Mouse (Mus musculus) kidney, postnatal 0 days (tissue): ENCODE results near the gene Mettl7b. TPM values are rescaled to one million over a fixed set of nuclear protein-coding genes. Genes with fewer than 3 reads are reported as not detected.
A peak's percentile ranks its signal among the peaks of the same experiment; 100 is the strongest.

Source experiments
- ATAC-seq: fragments of 200-750 bp; cut with Nextera tagmentation; replicated peaks from 2 replicates; pipeline ENCODE4 v1.8.0; 2017; ENCODE audit warnings: low read depth, moderate number of reproducible peaks, moderate TSS enrichment, moderate library complexity; ENCODE audit not compliant: low FRiP score
- DNase-seq: peaks from one replicate; pipeline ENCODE4 v3.0.0-alpha.2; 2016; ENCODE audit warnings: low spot score
- H3K27ac ChIP-seq: fragments of 300-500 bp; sonication (generic); 2 replicates; pipeline ENCODE4 v1.5.1; 2014; ENCODE audit warnings: mild to moderate bottlenecking
- H3K27me3 ChIP-seq: fragments of 300-500 bp; sonication (generic); 2 replicates; pipeline ENCODE4 v1.6.1; 2014; ENCODE audit warnings: low read length, mixed read lengths; ENCODE audit not compliant: insufficient read depth
- H3K36me3 ChIP-seq: fragments of 300-500 bp; sonication (generic); 2 replicates; pipeline ENCODE4 v1.6.1; 2014; ENCODE audit warnings: low read length, mixed read lengths; ENCODE audit not compliant: insufficient read depth
- H3K4me1 ChIP-seq: fragments of 300-500 bp; sonication (generic); replicated peaks from 2 replicates; pipeline ENCODE4 v1.6.1; 2014; ENCODE audit warnings: antibody characterized with exemption, low read length, mixed read lengths; ENCODE audit not compliant: insufficient read depth
- H3K4me2 ChIP-seq: fragments of 300-500 bp; sonication (generic); 2 replicates; pipeline ENCODE4 v1.6.1; 2014; ENCODE audit warnings: mild to moderate bottlenecking, low read length, moderate library complexity, mixed read lengths
- H3K4me3 ChIP-seq: fragments of 300-500 bp; sonication (generic); replicated peaks from 2 replicates; pipeline ENCODE4 v1.5.1; 2014; ENCODE audit warnings: low read depth, low read length
- H3K9ac ChIP-seq: fragments of 300-500 bp; sonication (generic); 2 replicates; pipeline ENCODE4 v1.6.1; 2014; ENCODE audit warnings: low read depth, low read length
- H3K9me3 ChIP-seq: fragments of 300-500 bp; sonication (generic); replicated peaks from 2 replicates; pipeline ENCODE4 v1.6.1; 2016; ENCODE audit warnings: low read length, inconsistent platforms, mixed read lengths
- CTCF ChIP-seq: IDR thresholded peaks from 2 replicates; pipeline ENCODE4 v1.5.1; 2016; ENCODE audit warnings: antibody characterized with exemption, low read depth, mild to moderate bottlenecking, moderate library complexity
- WGBS: fragments of 180-500 bp; shearing (Covaris S2); extraction: QIAGEN DNeasy Blood & Tissue Kit; methylation state at CpG from one replicate; pipeline ENCODE4 v1.1.7; 2014; 5-methylcytosine and 5-hydroxymethylcytosine counted together
- polyA plus RNA-seq: library from polyadenylated mRNA; unstranded; fragments of >200 nt; fragmentation: Nextera tagmentation; extraction: Ambion mirVana; gene quantifications from 2 replicates; pipeline ENCODE4 v1.2.1, GENCODE M21; 2015

Mettl7b gene
- polyA plus RNA-seq, 1 experiment from 2014 or later: 59.9 TPM

- Histone ChIP-seq H3K27me3 (no peaks in the 10 kb centered on the region), H3K4me1 (peaks cover 33% of the 10 kb centered on the region), H3K4me2 (no peak overlapping the region), H3K9me3 (no peaks in the 10 kb centered on the region), H3K27ac (no peak overlapping the region), H3K4me3 (no peak overlapping the region), H3K9ac (no peak overlapping the region), H3K36me3 (peaks cover 30% of the 10 kb centered on the region; the same call in 1 of the 2 replicates)
- no peak for ATAC-seq
- WGBS: 87% methylated on average over 6 of the region's 6 CpGs
- no peak for TF ChIP-seq CTCF
- DNase-seq: no peak
Observed at GRCm38 (mm10) chr10:128917400-128917799, 43.4 kb downstream of the Mettl7b start.

DNA sequence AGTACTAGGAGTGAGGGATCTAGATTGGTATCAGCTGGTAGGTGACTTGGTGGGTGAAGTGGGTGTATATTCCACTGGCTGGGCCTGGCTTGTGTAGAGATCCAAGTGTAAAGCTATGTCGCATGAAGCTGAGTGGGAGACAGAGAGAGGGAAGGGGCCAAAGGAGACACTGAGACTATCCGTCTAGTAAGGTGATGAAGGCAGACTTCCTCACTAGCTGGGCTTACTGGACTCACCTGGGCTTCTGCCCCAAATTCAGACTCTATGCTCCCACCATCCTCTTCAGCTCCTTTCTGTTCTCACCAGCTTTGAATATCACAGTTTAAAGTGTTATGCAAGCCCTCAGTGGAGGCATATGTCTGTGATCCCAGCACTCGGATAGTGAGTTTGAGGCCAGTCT is 44.1 kb downstream of the Mettl7b start:
- Histone ChIP-seq H3K27me3 (no peaks in the 10 kb centered on the region), H3K9ac (no peak overlapping the region), H3K4me1 (peaks cover 25% of the 10 kb centered on the region), H3K36me3 (peaks cover 30% of the 10 kb centered on the region; the same call in 1 of the 2 replicates), H3K9me3 (no peaks in the 10 kb centered on the region), H3K4me3 (no peak overlapping the region), H3K4me2 (no peak overlapping the region), H3K27ac (no peak overlapping the region)
- ATAC-seq (no peak), DNase-seq (no peak)
- no peak for TF ChIP-seq CTCF
- 81% methylated on average over 3 of the region's 3 CpGs for WGBS

DNA sequence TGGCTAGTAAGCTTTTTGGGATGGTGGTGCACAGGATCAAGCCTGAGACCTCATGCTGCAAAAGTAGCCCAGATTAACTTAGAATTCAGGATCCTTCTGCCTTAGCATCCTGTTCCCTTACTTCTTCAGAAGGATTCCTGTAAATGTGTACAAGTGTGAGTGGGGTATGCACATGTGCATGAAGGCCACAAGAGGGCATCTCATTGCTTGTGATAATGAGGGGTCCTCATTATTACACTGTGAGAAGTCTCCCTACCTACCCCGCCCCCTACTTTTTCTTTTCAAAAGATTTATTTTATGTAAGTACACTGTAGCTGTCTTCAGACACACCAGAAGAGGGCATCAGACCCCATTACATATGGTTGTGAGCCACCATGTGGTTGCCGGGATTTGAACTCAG is 45.2 kb downstream of the Mettl7b start:
- H3K9ac ChIP-seq: no peak overlapping the region
- peaks cover 30% of the 10 kb centered on the region; the same call in 1 of the 2 replicates for H3K36me3 ChIP-seq
- H3K4me2 ChIP-seq: no peak overlapping the region
- DNase-seq (no peak), ATAC-seq (no peak)
- peak; percentile 54 for TF ChIP-seq CTCF
- H3K27ac ChIP-seq: no peak overlapping the region
- no peak overlapping the region for H3K4me3 ChIP-seq
- H3K27me3 ChIP-seq: no peaks in the 10 kb centered on the region
- WGBS: 96% methylated on average over 2 of the region's 2 CpGs
- H3K4me1 ChIP-seq: peaks cover 14% of the 10 kb centered on the region
- H3K9me3 ChIP-seq: no peaks in the 10 kb centered on the region

DNA sequence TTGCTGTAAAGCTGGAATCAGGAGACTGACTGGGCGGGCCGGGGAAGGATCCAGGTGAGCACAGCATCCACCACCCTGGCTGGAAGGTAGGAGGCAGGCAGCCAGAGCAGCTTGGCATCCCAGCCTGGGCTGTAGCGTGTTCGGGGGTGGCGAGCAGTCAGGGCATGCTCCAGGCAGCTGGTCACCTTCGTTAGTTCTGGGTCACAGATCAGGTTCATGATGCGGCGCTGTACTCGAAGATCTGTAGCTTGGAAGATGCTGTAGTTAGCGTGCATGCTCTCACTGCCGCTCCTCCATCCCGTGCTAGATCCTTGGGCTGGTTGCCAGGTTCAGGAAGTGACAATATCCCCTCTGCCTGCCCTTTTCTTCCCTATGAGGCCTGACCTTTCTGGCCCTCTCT is 47.1 kb downstream of the Mettl7b start:
- no peak for TF ChIP-seq CTCF
- ATAC-seq: no peak
- 60% methylated on average over 12 of the region's 12 CpGs for WGBS

DNA sequence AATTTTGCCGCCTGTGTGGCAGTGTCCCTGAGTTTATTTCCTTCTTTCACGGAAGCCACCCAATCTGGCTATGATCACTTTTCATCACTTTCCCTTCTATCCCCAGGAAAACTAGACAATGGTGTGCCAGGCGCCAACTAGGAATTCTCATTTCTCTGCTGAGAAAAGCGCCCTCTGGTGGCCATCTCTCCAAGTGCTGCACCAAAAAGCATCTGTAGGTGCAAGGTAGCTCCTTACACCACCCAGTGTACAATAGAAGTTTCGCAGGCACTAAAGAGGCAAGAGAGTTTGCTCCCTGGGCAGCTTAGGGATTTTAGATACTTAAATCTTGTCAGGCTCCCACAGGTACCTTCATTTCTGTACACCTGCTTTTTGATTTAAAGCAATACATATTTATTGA is 47.6 kb downstream of the Mettl7b start:
- Histone ChIP-seq H3K4me2 (no peak overlapping the region), H3K9ac (no peak overlapping the region), H3K36me3 (peaks cover 30% of the 10 kb centered on the region; the same call in 1 of the 2 replicates), H3K27ac (peak overlapping the region; percentile 27; the same call in 1 of the 2 replicates), H3K27me3 (no peaks in the 10 kb centered on the region), H3K4me1 (peaks cover 12% of the 10 kb centered on the region), H3K4me3 (no peak overlapping the region), H3K9me3 (no peaks in the 10 kb centered on the region)
- WGBS: 5% methylated on average over 5 of the region's 5 CpGs
- ATAC-seq (0 out of 2 replicates have a peak, but pooled peaks have one; percentile 5), DNase-seq (peak; percentile 95)
- TF ChIP-seq CTCF: peak; percentile 100

More for the DNA sequence above, 47.1 kb downstream of the Mettl7b start:
- Histone ChIP-seq H3K27ac (no peak overlapping the region), H3K27me3 (no peaks in the 10 kb centered on the region), H3K4me3 (no peak overlapping the region), H3K9me3 (no peaks in the 10 kb centered on the region), H3K9ac (no peak overlapping the region), H3K36me3 (peaks cover 30% of the 10 kb centered on the region; the same call in 1 of the 2 replicates), H3K4me1 (peaks cover 12% of the 10 kb centered on the region), H3K4me2 (no peak overlapping the region)
- DNase-seq: no peak

DNA sequence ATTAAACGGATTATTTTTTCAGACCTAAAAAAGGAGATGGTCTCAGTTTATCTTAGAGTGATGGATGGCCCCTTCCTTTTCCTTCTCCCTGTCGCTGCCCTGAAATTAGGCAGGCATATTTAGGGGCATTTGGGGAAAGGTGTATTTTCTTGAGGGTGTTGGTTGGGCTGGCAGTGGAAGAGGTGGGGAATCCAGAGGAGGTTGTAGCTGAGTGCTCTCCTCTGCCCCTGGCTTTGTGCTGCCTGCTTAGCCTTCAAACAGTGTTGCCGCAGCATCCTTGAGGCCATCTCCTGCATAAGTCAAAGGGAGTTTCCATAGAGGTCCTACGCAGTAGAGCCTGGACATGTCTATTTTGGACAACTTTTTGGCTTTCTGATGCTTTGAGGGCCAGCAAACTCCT is 48.0 kb downstream of the Mettl7b start:
- WGBS: 75% methylated on average over 4 of the region's 4 CpGs
- DNase-seq (no peak), ATAC-seq (no peak)
- peak overlapping the region; percentile 27; the same call in 1 of the 2 replicates for H3K27ac ChIP-seq
- no peak overlapping the region for H3K4me2 ChIP-seq
- peaks cover 30% of the 10 kb centered on the region; the same call in 1 of the 2 replicates for H3K36me3 ChIP-seq
- H3K4me1 ChIP-seq: peaks cover 12% of the 10 kb centered on the region
- no peak overlapping the region for H3K4me3 ChIP-seq
- H3K27me3 ChIP-seq: no peaks in the 10 kb centered on the region
- no peak overlapping the region for H3K9ac ChIP-seq
- no peaks in the 10 kb centered on the region for H3K9me3 ChIP-seq
- TF ChIP-seq CTCF: no peak

GRCm38 (mm10) chr10:128912268-128912667 is 48.5 kb downstream of the Mettl7b start:
- ATAC-seq (no peak), DNase-seq (no peak)
- Histone ChIP-seq H3K4me3 (no peak overlapping the region), H3K9ac (no peak overlapping the region), H3K27me3 (no peaks in the 10 kb centered on the region), H3K36me3 (peaks cover 24% of the 10 kb centered on the region; the same call in 1 of the 2 replicates), H3K4me1 (peaks cover 12% of the 10 kb centered on the region), H3K27ac (0 out of 2 replicates have a peak overlapping the region, but pooled peaks have one; percentile 11), H3K9me3 (no peaks in the 10 kb centered on the region), H3K4me2 (no peak overlapping the region)
- TF ChIP-seq CTCF: no peak
- 97% methylated on average over 3 of the region's 4 CpGs for whole genome bisulfite sequencing
